Mouse (Mus musculus) spleen, adult 2 months (tissue): ENCODE data around the gene Cnot1. TPM values are rescaled to one million over a fixed set of nuclear protein-coding genes. Genes with fewer than 3 reads are reported as not detected.
"Not testable (repeated sequence)": the region's sequence is repeated elsewhere in the genome, so short reads cannot be mapped to it uniquely, and the experiment has no call there.

Experiments used
- DNase-seq, 2 experiments: peaks; one replicate each; pipeline versions ENCODE4 v3.0.0 to v3.0.0-alpha.2; 2012 to 2021; ENCODE audit warnings: low spot score in 2 of 2, low read depth in 1 of 2
- H3K27ac ChIP-seq: fragments of 200-500 bp; 2 replicates; pipeline ENCODE4 v1.5.1; 2012; ENCODE audit warnings: low read length, inconsistent platforms; ENCODE audit not compliant: insufficient read depth
- H3K27me3 ChIP-seq: fragments of 200-500 bp; 2 replicates; pipeline ENCODE4 v1.6.1; 2012; ENCODE audit warnings: mild to moderate bottlenecking, moderate library complexity, low read length, inconsistent platforms; ENCODE audit not compliant: control insufficient read depth, insufficient read depth
- H3K36me3 ChIP-seq: fragments of 200-500 bp; 2 replicates; pipeline ENCODE4 v1.6.1; 2012; ENCODE audit warnings: mild to moderate bottlenecking, low read length, inconsistent platforms; ENCODE audit not compliant: control insufficient read depth, insufficient read depth
- H3K4me1 ChIP-seq: fragments of 200-500 bp; 2 replicates; pipeline ENCODE4 v1.6.1; 2011; ENCODE audit warnings: inconsistent platforms; ENCODE audit not compliant: control insufficient read depth, insufficient read depth, insufficient read length
- H3K4me3 ChIP-seq: fragments of 200-500 bp; 2 replicates; pipeline ENCODE4 v1.5.1; 2011; ENCODE audit warnings: mild to moderate bottlenecking, inconsistent platforms; ENCODE audit not compliant: insufficient read depth, insufficient read length; ENCODE audit errors: extremely low read depth
- CTCF ChIP-seq: fragments of 200-500 bp; IDR thresholded peaks from 2 replicates; pipeline ENCODE4 v1.5.1; 2011; ENCODE audit warnings: mild to moderate bottlenecking, inconsistent platforms; ENCODE audit not compliant: insufficient read depth, insufficient read length, insufficient replicate concordance; ENCODE audit errors: extremely low read depth
- POLR2A ChIP-seq: fragments of 200-500 bp; IDR thresholded peaks from 2 replicates; pipeline ENCODE4 v1.6.1; 2011; ENCODE audit warnings: low read depth, low read length, inconsistent platforms
- WGBS: fragments of 180-500 bp; shearing (Covaris S2); methylation state at CpG from one replicate; pipeline ENCODE4 v1.1.7; 2018; 5-methylcytosine and 5-hydroxymethylcytosine counted together
- polyA plus RNA-seq: library from polyadenylated mRNA; depleted of rRNA; stranded (reverse); fragments of >200 nt; gene quantifications from 2 replicates; pipeline ENCODE4 v1.2.3, GENCODE M21; 2012

Gene Cnot1
- polyA plus RNA-seq, 1 experiment, result 68.2 TPM

DNA sequence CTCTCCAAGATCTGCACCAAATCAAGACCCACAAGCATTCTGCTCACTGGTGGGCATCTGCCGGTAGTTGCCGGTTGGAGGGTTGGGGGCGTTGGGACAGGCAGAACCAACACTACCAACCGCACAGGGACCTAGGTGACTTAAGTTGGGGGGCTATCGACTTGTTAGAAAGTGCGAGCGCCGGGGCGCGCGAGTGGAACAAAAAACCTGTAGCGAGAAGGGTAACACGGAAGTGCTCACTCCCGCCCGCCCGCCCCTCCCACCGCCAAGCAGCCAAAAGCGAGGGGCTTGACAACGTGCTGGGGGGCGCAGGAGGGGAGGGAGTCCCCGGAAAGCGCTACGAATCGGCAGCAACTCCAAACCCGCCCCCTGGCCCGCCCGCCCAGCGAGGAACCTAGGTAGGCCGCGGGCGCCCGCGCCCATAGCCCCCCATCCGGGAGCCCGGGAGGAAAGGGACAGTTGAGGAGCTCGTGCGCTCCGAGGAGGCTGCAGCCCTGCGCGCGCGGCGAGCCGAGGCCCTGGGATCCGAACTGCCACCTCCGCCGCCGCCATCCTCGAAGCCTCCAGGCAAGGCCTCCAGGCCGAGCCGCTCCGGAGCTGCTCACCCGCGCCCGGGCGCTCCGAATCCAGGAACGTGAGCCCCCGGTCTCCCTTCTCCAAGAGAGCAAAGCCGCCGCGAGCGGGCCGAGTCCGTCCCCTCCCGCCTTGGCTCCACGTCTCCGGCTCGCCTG is 638 bp downstream of the Cnot1 start:
- no peaks in the 10 kb centered on the region for H3K27me3 ChIP-seq
- peak overlapping the region; percentile 90 for H3K27ac ChIP-seq
- H3K4me3 ChIP-seq, result peak overlapping the region; percentile 99
- no peak for TF ChIP-seq CTCF
- under 1% methylated on average over 66 of the region's 69 CpGs for WGBS
- peaks cover 11% of the 10 kb centered on the region for H3K4me1 ChIP-seq
- DNase-seq, result peak in 1 of 2 experiments; percentile 13
- H3K36me3 ChIP-seq, result no peaks in the 10 kb centered on the region

DNA sequence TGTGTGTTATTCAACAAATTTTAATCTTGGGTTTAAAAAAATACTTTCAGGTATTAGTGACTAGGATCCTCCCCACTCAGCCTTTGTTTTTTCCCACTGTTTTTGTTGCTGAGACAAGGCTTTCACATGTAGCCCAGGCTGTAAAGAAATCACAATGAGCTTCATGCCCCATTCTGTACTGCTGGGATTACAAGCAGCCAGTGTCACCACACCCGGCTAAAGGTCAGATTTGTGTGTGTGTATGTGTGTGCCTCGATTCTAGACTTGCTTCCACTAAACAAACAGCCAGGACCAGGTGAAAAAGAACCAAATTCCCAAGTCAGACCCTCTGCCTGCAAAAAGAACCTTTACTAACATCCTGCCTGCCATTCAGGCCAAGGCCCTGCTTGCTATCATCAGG is 1.8 kb downstream of the Cnot1 start:
- 60% methylated on average over 2 of the region's 2 CpGs for WGBS
- H3K4me3 ChIP-seq, result no peak overlapping the region
- TF ChIP-seq CTCF (no peak), POLR2A (no peak)
- no peaks in the 10 kb centered on the region for H3K27me3 ChIP-seq
- no peak overlapping the region for H3K27ac ChIP-seq
- H3K4me1 ChIP-seq, result peaks cover 13% of the 10 kb centered on the region
- H3K36me3 ChIP-seq, result peaks cover 2% of the 10 kb centered on the region; the same call in 1 of the 2 replicates
- DNase-seq, result no peak

DNA sequence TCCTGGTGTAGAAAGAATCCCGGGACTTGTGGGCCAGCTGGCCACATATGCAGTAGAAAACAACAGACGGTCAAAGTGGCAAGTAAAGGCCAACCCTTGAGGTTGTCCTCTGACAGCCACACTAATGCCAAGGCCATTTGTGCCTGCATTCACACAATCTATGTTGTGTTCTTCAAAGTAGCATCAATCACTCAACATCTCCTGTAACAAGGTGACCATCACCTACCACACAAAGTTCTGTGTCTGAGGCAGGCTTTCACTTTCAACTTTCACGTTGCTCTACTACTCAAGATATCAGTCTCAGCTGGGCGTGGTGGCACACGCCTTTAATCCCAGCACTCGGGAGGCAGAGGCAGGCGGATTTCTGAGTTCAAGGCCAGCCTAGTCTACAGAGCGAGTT is 5.0 kb downstream of the Cnot1 start:
- Histone ChIP-seq H3K27ac (no peak overlapping the region), H3K27me3 (no peaks in the 10 kb centered on the region), H3K4me1 (peaks cover 20% of the 10 kb centered on the region), H3K36me3 (peaks cover 2% of the 10 kb centered on the region; the same call in 1 of the 2 replicates), H3K4me3 (no peak overlapping the region)
- 75% methylated on average over 8 of the region's 8 CpGs for WGBS
- DNase-seq, result no peak
- TF ChIP-seq POLR2A, result no peak
- TF ChIP-seq CTCF, result no peak

DNA sequence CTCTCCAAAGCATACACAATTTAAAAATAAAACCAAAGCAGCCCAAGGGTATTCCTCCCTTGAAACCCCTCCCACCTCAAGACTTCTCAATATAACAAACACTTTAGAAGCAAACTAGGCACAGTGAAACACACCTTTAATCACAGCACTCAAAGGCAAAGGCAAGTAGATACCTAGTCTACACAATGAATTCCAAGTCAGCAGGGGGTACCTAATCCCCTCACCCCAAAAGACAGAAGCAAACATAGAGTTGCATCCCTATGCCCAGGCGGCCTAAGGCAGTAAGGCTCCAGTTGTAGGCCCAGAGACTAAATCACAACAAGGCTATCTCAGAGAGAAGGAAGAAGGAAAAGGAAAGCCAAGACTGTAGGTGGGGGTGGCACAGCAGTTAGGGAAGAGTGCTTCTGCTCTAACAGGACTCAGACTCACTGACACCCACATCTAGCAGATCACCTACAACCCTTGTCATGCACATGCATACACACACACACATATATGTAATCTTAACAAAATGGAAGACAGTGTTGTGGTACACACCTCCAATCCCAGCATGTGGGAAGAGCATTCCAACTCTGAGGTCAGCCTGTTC is 5.7 kb downstream of the Cnot1 start:
- no peaks in the 10 kb centered on the region for H3K27me3 ChIP-seq
- peaks cover 2% of the 10 kb centered on the region; the same call in 1 of the 2 replicates for H3K36me3 ChIP-seq
- DNase-seq, result no peak
- H3K27ac ChIP-seq, result no peak overlapping the region
- no peak overlapping the region for H3K4me3 ChIP-seq
- TF ChIP-seq CTCF (no peak), POLR2A (no peak)
- WGBS, result 100% methylated on average over 1 of the region's 1 CpGs
- peaks cover 20% of the 10 kb centered on the region for H3K4me1 ChIP-seq

DNA sequence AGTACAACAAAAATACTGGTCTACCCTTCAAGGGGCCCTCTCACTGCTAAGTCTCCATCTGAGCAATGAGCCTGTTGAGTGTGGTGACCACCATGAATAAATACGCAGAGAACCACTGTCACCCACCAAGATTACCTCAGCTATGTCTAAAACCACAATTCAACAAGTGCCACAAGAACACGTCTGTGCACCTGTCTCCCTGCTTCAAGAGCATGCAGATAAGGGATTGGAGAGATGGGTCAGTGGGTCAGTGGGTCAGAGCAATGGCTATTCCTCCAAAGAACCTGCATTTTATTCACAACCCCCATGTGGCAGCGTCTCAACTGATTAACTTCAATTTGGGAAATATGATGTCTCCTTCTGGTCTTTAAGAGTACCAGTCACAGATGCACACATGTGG is 6.9 kb downstream of the Cnot1 start:
- no peak overlapping the region for H3K4me3 ChIP-seq
- whole genome bisulfite sequencing, result 76% methylated on average over 3 of the region's 3 CpGs

DNA sequence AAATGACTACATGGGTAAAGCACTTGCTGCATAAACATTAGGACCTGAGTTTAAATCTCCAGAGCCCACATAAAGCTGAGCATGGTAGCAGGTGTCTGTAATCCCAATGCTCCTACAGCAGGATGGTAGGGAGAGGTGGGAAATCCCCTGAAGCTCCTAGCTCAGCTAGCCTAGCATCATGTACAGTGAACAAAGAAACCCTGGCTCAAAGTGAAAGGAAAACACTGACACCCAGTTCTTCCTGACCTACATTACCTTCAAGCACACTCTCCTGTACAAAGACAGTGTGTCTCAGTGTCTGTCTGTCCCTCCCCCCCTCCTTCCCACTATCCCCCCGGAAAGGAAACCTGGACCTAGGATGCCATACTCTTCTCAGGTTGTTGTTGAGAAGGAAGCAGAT is 7.4 kb downstream of the Cnot1 start:
- no peak for DNase-seq
- TF ChIP-seq POLR2A (no peak), CTCF (no peak)
- Histone ChIP-seq H3K27me3 (no peaks in the 10 kb centered on the region), H3K4me3 (no peak overlapping the region), H3K27ac (no peak overlapping the region), H3K36me3 (peaks cover 2% of the 10 kb centered on the region; the same call in 1 of the 2 replicates), H3K4me1 (peaks cover 14% of the 10 kb centered on the region)
- WGBS, result 50% methylated on average over 1 of the region's 1 CpGs

More for the DNA sequence above, 6.9 kb downstream of the Cnot1 start:
- Histone ChIP-seq H3K4me1 (peaks cover 15% of the 10 kb centered on the region), H3K27me3 (no peaks in the 10 kb centered on the region), H3K27ac (no peak overlapping the region), H3K36me3 (peaks cover 2% of the 10 kb centered on the region; the same call in 1 of the 2 replicates)
- no peak for DNase-seq
- TF ChIP-seq POLR2A, result no peak
- no peak for TF ChIP-seq CTCF

DNA sequence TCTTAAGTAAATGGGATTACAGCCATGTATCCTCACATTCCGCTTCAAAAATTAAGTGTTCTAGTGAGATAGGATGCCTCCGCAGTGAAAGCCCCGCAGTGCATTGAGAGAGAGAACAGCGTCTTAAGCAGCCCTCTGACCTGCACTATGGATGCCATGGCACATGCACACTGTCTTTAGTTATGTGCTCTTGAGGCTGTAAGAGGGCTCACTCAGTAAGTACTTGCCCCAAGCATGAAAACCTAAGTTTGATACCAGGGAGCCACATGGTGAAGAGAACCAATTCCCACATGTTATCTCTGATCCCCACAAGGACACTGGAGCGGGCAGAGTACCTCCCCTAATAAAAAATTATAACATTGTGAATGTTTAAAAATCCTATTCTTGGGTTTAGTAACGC is 8.1 kb downstream of the Cnot1 start:
- Histone ChIP-seq H3K4me1 (peaks cover 12% of the 10 kb centered on the region), H3K4me3 (no peak overlapping the region), H3K36me3 (peaks cover 2% of the 10 kb centered on the region; the same call in 1 of the 2 replicates), H3K27me3 (no peaks in the 10 kb centered on the region), H3K27ac (no peak overlapping the region)
- WGBS, result 96% methylated on average over 6 of the region's 6 CpGs
- TF ChIP-seq CTCF (no peak), POLR2A (no peak)
- no peak for DNase-seq

DNA sequence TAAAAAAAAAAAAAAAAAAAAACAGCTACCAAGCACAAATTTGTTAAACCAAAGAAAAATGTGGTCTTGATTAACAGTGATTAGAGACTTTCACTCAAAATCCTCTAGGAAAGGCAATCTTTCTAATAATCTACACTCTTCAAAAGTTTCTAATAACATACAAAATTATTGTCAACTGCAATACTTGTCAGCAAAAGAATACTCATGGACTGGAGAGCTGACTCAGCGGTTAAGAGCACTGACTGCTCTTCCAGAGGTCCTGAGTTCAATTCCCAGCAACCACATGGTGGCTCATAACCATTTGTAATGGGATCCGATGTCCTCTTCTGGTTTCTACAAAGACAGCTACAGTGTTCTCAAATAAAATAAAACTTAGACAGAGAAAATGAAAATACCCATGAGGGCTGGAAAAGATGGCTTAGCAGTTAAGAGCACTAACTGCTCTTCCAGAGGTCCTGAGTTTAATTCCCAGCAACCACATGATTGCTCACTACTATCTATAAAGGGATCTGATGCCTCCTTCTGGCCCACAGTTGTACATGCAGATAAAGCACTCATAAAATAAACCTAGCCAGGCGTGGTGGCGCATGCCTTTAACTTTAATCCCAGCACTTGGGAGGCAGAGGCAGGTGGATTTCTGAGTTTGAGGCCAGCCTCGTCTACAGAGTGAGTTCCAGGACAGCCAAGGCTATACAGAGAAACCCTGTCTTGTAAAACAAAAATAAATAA is 11.8 kb downstream of the Cnot1 start:
- H3K27me3 ChIP-seq, H3K4me1 ChIP-seq, H3K27ac ChIP-seq, H3K36me3 ChIP-seq, H3K4me3 ChIP-seq, DNase-seq: not testable (repeated sequence)
- WGBS, result 95% methylated on average over 5 of the region's 5 CpGs
